Mouse (Mus musculus): ENCODE results near the gene Slc16a4. TPM values are rescaled to one million over a fixed set of nuclear protein-coding genes. Genes with fewer than 3 reads are reported as not detected.

Gene Slc16a4
- 0.14 TPM for polyA plus RNA-seq (2012; fragmentation: generic; extraction: Trizol)

- no peak within 1 kb of the TSS for H3K4me3 ChIP-seq
- H3K4me2 ChIP-seq (ENCODE audit: low read depth), result peak within 1 kb of the TSS; percentile 12
- TF ChIP-seq USF1 (IDR thresholded peaks at IDR 0.05; ENCODE audit: low read depth) (no peak), SRF (IDR thresholded peaks at IDR 0.05; ENCODE audit: control insufficient read depth, insufficient read length, low read depth) (no peak), MAX (IDR thresholded peaks at IDR 0.05; ENCODE audit: low read depth) (no peak), CEBPB (IDR thresholded peaks at IDR 0.05; ENCODE audit: insufficient read depth, poor library complexity, severe bottlenecking) (no peak), POLR2AphosphoS2 (IDR thresholded peaks at IDR 0.05; ENCODE audit: insufficient read length, low read depth) (no peak), E2F4 (IDR thresholded peaks at IDR 0.05; ENCODE audit: insufficient read depth) (no peak), TCF3 (IDR thresholded peaks at IDR 0.05; ENCODE audit: insufficient read length, low read depth) (no peak), TCF12 (IDR thresholded peaks at IDR 0.05; ENCODE audit: insufficient read depth, poor library complexity, severe bottlenecking) (no peak), POLR2A (IDR thresholded peaks at IDR 0.05; ENCODE audit: insufficient read length, low read depth) (no peak)
- H3K36me3 ChIP-seq (ENCODE audit: control insufficient read depth, insufficient read depth), result peaks cover 4% of the 10 kb centered on the region
- H3K27me3 ChIP-seq (ENCODE audit: control insufficient read depth, insufficient read depth, insufficient read length), result no peaks in the 10 kb centered on the region
- no peaks in the 10 kb centered on the region for H3K79me2 ChIP-seq (ENCODE audit: control insufficient read depth, insufficient read depth)
- H3ac ChIP-seq (ENCODE audit: control insufficient read depth, insufficient read length), result no peak within 1 kb of the TSS
Observed at GRCm38 (mm10) chr3:107290764-107291381, at the start of gene Slc16a4. TSS of gene Slc16a4 (plus strand) at chr3:107291230.

- Histone ChIP-seq H3K4me3 (no peak overlapping the region), H3K27me3 (ENCODE audit: control insufficient read depth, insufficient read depth, insufficient read length) (no peaks in the 10 kb centered on the region), H3K79me2 (ENCODE audit: control insufficient read depth, insufficient read depth) (no peaks in the 10 kb centered on the region), H3K4me2 (ENCODE audit: low read depth) (no peak overlapping the region), H3ac (ENCODE audit: control insufficient read depth, insufficient read length) (no peak overlapping the region), H3K36me3 (ENCODE audit: control insufficient read depth, insufficient read depth) (no peaks in the 10 kb centered on the region)
- TF ChIP-seq REST (IDR thresholded peaks at IDR 0.05; ENCODE audit: insufficient read depth, insufficient read length) (no peak), TCF12 (IDR thresholded peaks at IDR 0.05; ENCODE audit: insufficient read depth, poor library complexity, severe bottlenecking) (no peak), CEBPB (IDR thresholded peaks at IDR 0.05; ENCODE audit: insufficient read depth, poor library complexity, severe bottlenecking) (no peak), POLR2A (IDR thresholded peaks at IDR 0.05; ENCODE audit: insufficient read length, low read depth) (no peak), E2F4 (IDR thresholded peaks at IDR 0.05; ENCODE audit: insufficient read depth) (no peak), SRF (IDR thresholded peaks at IDR 0.05; ENCODE audit: control insufficient read depth, insufficient read length, low read depth) (no peak), POLR2AphosphoS2 (IDR thresholded peaks at IDR 0.05; ENCODE audit: insufficient read length, low read depth) (no peak), MAX (IDR thresholded peaks at IDR 0.05; ENCODE audit: low read depth) (no peak), USF1 (IDR thresholded peaks at IDR 0.05; ENCODE audit: low read depth) (no peak), MYOG (IDR thresholded peaks at IDR 0.05; ENCODE audit: control insufficient read depth in 1 of 3, insufficient read depth in 1 of 3, insufficient read length in 2 of 3, low read depth in 2 of 3) (no peak), MYOD1 (IDR thresholded peaks at IDR 0.05; ENCODE audit: control insufficient read depth in 1 of 3, insufficient read length in 2 of 3, low read depth in 2 of 3) (no peak), TCF3 (IDR thresholded peaks at IDR 0.05; ENCODE audit: insufficient read length, low read depth) (no peak)
Observed at GRCm38 (mm10) chr3:107241389-107242094, 49.5 kb upstream of the Slc16a4 start.

GRCm38 (mm10) chr3:107246876-107247275 is 44.2 kb upstream of the Slc16a4 start:
- Histone ChIP-seq H3K4me3 (no peak overlapping the region), H3K4me2 (ENCODE audit: low read depth) (no peak overlapping the region), H3K27me3 (ENCODE audit: control insufficient read depth, insufficient read depth, insufficient read length) (no peaks in the 10 kb centered on the region), H3ac (ENCODE audit: control insufficient read depth, insufficient read length) (no peak overlapping the region), H3K79me2 (ENCODE audit: control insufficient read depth, insufficient read depth) (no peaks in the 10 kb centered on the region), H3K36me3 (ENCODE audit: control insufficient read depth, insufficient read depth) (no peaks in the 10 kb centered on the region)
- no peak for TF ChIP-seq USF1 (IDR thresholded peaks at IDR 0.05; ENCODE audit: low read depth)
- no peak for TF ChIP-seq SRF (IDR thresholded peaks at IDR 0.05; ENCODE audit: control insufficient read depth, insufficient read length, low read depth)
- no peak for TF ChIP-seq REST (IDR thresholded peaks at IDR 0.05; ENCODE audit: insufficient read depth, insufficient read length)
- no peak for TF ChIP-seq MYOG (IDR thresholded peaks at IDR 0.05; ENCODE audit: control insufficient read depth in 1 of 3, insufficient read depth in 1 of 3, insufficient read length in 2 of 3, low read depth in 2 of 3)
- no peak for TF ChIP-seq TCF3 (IDR thresholded peaks at IDR 0.05; ENCODE audit: insufficient read length, low read depth)
- TF ChIP-seq MAX (IDR thresholded peaks at IDR 0.05; ENCODE audit: low read depth), result no peak
- TF ChIP-seq CEBPB (IDR thresholded peaks at IDR 0.05; ENCODE audit: insufficient read depth, poor library complexity, severe bottlenecking), result no peak
- TF ChIP-seq TCF12 (IDR thresholded peaks at IDR 0.05; ENCODE audit: insufficient read depth, poor library complexity, severe bottlenecking), result no peak
- no peak for TF ChIP-seq POLR2A (IDR thresholded peaks at IDR 0.05; ENCODE audit: insufficient read length, low read depth)
- TF ChIP-seq MYOD1 (IDR thresholded peaks at IDR 0.05; ENCODE audit: control insufficient read depth in 1 of 3, insufficient read length in 2 of 3, low read depth in 2 of 3), result no peak
- no peak for TF ChIP-seq POLR2AphosphoS2 (IDR thresholded peaks at IDR 0.05; ENCODE audit: insufficient read length, low read depth)
- TF ChIP-seq E2F4 (IDR thresholded peaks at IDR 0.05; ENCODE audit: insufficient read depth), result no peak

- no peaks in the 10 kb centered on the region for H3K27me3 ChIP-seq (ENCODE audit: control insufficient read depth, insufficient read depth, insufficient read length)
Observed at GRCm38 (mm10) chr3:107249042-107249441, 42.0 kb upstream of the Slc16a4 start.

More at GRCm38 (mm10) chr3:107249042-107249441, 42.0 kb upstream of the Slc16a4 start:
- H3K4me2 ChIP-seq (ENCODE audit: low read depth), result no peak overlapping the region
- no peaks in the 10 kb centered on the region for H3K79me2 ChIP-seq (ENCODE audit: control insufficient read depth, insufficient read depth)
- no peak overlapping the region for H3ac ChIP-seq (ENCODE audit: control insufficient read depth, insufficient read length)
- no peaks in the 10 kb centered on the region for H3K36me3 ChIP-seq (ENCODE audit: control insufficient read depth, insufficient read depth)
- TF ChIP-seq SRF (IDR thresholded peaks at IDR 0.05; ENCODE audit: control insufficient read depth, insufficient read length, low read depth), result no peak
- no peak for TF ChIP-seq MAX (IDR thresholded peaks at IDR 0.05; ENCODE audit: low read depth)
- TF ChIP-seq TCF3 (IDR thresholded peaks at IDR 0.05; ENCODE audit: insufficient read length, low read depth), result no peak
- TF ChIP-seq POLR2A (IDR thresholded peaks at IDR 0.05; ENCODE audit: insufficient read length, low read depth), result no peak
- no peak for TF ChIP-seq TCF12 (IDR thresholded peaks at IDR 0.05; ENCODE audit: insufficient read depth, poor library complexity, severe bottlenecking)
- no peak for TF ChIP-seq CEBPB (IDR thresholded peaks at IDR 0.05; ENCODE audit: insufficient read depth, poor library complexity, severe bottlenecking)
- TF ChIP-seq USF1 (IDR thresholded peaks at IDR 0.05; ENCODE audit: low read depth), result no peak
- TF ChIP-seq E2F4 (IDR thresholded peaks at IDR 0.05; ENCODE audit: insufficient read depth), result no peak
- no peak overlapping the region for H3K4me3 ChIP-seq

All from myocyte (in vitro differentiated cells).